Mouse (Mus musculus) stomach, postnatal 0 days (tissue): Measurements from ENCODE around the gene Morc3. TPM values are rescaled to one million over a fixed set of nuclear protein-coding genes. Genes with fewer than 3 reads are reported as not detected.

Source experiments
- ATAC-seq: fragments of 200-750 bp; cut with Nextera tagmentation; 2 replicates; pipeline ENCODE4 v1.8.0; 2017; ENCODE audit not compliant: low FRiP score, low TSS enrichment
- DNase-seq: peaks from one replicate; pipeline ENCODE4 v3.0.0-alpha.2; 2016; ENCODE audit warnings: low spot score
- H3K27ac ChIP-seq: fragments of 300-500 bp; sonication (generic); replicated peaks from 2 replicates; pipeline ENCODE4 v1.5.1; 2014; ENCODE audit warnings: mild to moderate bottlenecking, control low read depth
- H3K27me3 ChIP-seq: fragments of 300-500 bp; sonication (generic); 2 replicates; pipeline ENCODE4 v1.6.1; 2014; ENCODE audit warnings: low read length; ENCODE audit not compliant: control insufficient read depth, insufficient read depth
- H3K36me3 ChIP-seq: fragments of 300-500 bp; sonication (generic); 2 replicates; pipeline ENCODE4 v1.6.1; 2014; ENCODE audit warnings: low read length, mixed read lengths; ENCODE audit not compliant: control insufficient read depth, insufficient read depth
- H3K4me1 ChIP-seq: fragments of 300-500 bp; sonication (generic); replicated peaks from 2 replicates; pipeline ENCODE4 v1.6.1; 2014; ENCODE audit warnings: antibody characterized with exemption; ENCODE audit not compliant: control insufficient read depth, insufficient read depth
- H3K4me2 ChIP-seq: fragments of 300-500 bp; sonication (generic); replicated peaks from 2 replicates; pipeline ENCODE4 v1.6.1; 2014; ENCODE audit warnings: low read depth, mild to moderate bottlenecking, control low read depth, moderate library complexity
- H3K4me3 ChIP-seq: fragments of 300-500 bp; sonication (generic); 2 replicates; pipeline ENCODE4 v1.5.1; 2014; ENCODE audit warnings: low read depth, low read length, control low read depth
- H3K9ac ChIP-seq: fragments of 300-500 bp; sonication (generic); 2 replicates; pipeline ENCODE4 v1.6.1; 2014; ENCODE audit warnings: mild to moderate bottlenecking, low read length, control low read depth, mixed read lengths
- H3K9me3 ChIP-seq: fragments of 300-500 bp; sonication (generic); 2 replicates; pipeline ENCODE4 v1.6.1; 2016; ENCODE audit warnings: low read length; ENCODE audit not compliant: control insufficient read depth
- CTCF ChIP-seq: IDR thresholded peaks from 2 replicates; pipeline ENCODE4 v1.5.1; 2016; ENCODE audit warnings: antibody characterized with exemption, low read depth, mild to moderate bottlenecking, moderate library complexity
- EP300 ChIP-seq: optimal IDR thresholded peaks from 2 replicates; pipeline ENCODE3; 2016; ENCODE audit warnings: antibody characterized with exemption
- WGBS: fragments of 180-500 bp; shearing (Covaris S2); extraction: QIAGEN DNeasy Blood & Tissue Kit; methylation state at CpG from one replicate; pipeline ENCODE4 v1.1.7; 2014; 5-methylcytosine and 5-hydroxymethylcytosine counted together
- polyA plus RNA-seq: library from polyadenylated mRNA; unstranded; fragments of >200 nt; fragmentation: Nextera tagmentation; extraction: Ambion mirVana; gene quantifications from 2 replicates; pipeline ENCODE4 v1.2.1, GENCODE M21; 2015

The Morc3 gene
- polyA plus RNA-seq, 1 experiment from 2014 or later = 17.9 TPM

- H3K27me3 ChIP-seq = no peaks in the 10 kb centered on the region
- WGBS = 78% methylated on average over 3 of the region's 3 CpGs
- no peak overlapping the region for H3K4me3 ChIP-seq
- no peak for DNase-seq
- H3K4me1 ChIP-seq = no peaks in the 10 kb centered on the region
- H3K36me3 ChIP-seq = no peaks in the 10 kb centered on the region
- H3K9ac ChIP-seq = no peak overlapping the region
- no peaks in the 10 kb centered on the region for H3K9me3 ChIP-seq
- TF ChIP-seq EP300 (no peak), CTCF (no peak)
- ATAC-seq = no peak
- H3K27ac ChIP-seq = no peak overlapping the region
- no peak overlapping the region for H3K4me2 ChIP-seq
Observed at GRCm38 (mm10) chr16:93909936-93910335, 78.0 kb downstream of the Morc3 start.

GRCm38 (mm10) chr16:93910735-93911665, 79.1 kb downstream of the Morc3 start:
- Histone ChIP-seq H3K4me1 (no peaks in the 10 kb centered on the region), H3K9me3 (no peaks in the 10 kb centered on the region), H3K9ac (no peak overlapping the region), H3K27me3 (no peaks in the 10 kb centered on the region), H3K4me2 (no peak overlapping the region), H3K4me3 (no peak overlapping the region), H3K27ac (no peak overlapping the region), H3K36me3 (no peaks in the 10 kb centered on the region)
- TF ChIP-seq EP300 (no peak), CTCF (no peak)
- 49% methylated on average over 28 of the region's 28 CpGs for whole genome bisulfite sequencing
- peak; percentile 60 for DNase-seq
- ATAC-seq = peak; percentile 69

GRCm38 (mm10) chr16:93912158-93912557, 80.2 kb downstream of the Morc3 start:
- Histone ChIP-seq H3K4me3 (no peak overlapping the region), H3K9me3 (no peaks in the 10 kb centered on the region), H3K27ac (no peak overlapping the region), H3K4me2 (no peak overlapping the region), H3K27me3 (no peaks in the 10 kb centered on the region), H3K4me1 (no peaks in the 10 kb centered on the region), H3K36me3 (no peaks in the 10 kb centered on the region), H3K9ac (no peak overlapping the region)
- ATAC-seq (peak; percentile 41), DNase-seq (peak; percentile 46)
- 24% methylated on average over 5 of the region's 5 CpGs for WGBS
- no peak for TF ChIP-seq EP300
- no peak for TF ChIP-seq CTCF

- no peaks in the 10 kb centered on the region for H3K36me3 ChIP-seq
- H3K27me3 ChIP-seq = no peaks in the 10 kb centered on the region
- no peaks in the 10 kb centered on the region for H3K9me3 ChIP-seq
- DNase-seq (no peak), ATAC-seq (no peak)
- H3K4me3 ChIP-seq = no peak overlapping the region
- WGBS = 57% methylated on average over 3 of the region's 3 CpGs
- H3K9ac ChIP-seq = no peak overlapping the region
- H3K27ac ChIP-seq = no peak overlapping the region
- TF ChIP-seq CTCF (no peak), EP300 (no peak)
- no peaks in the 10 kb centered on the region for H3K4me1 ChIP-seq
- no peak overlapping the region for H3K4me2 ChIP-seq
Observed at GRCm38 (mm10) chr16:93912808-93913207, 80.9 kb downstream of the Morc3 start.

- TF ChIP-seq CTCF (no peak), EP300 (no peak)
- WGBS = 57% methylated on average over 10 of the region's 10 CpGs
- Histone ChIP-seq H3K4me1 (no peaks in the 10 kb centered on the region), H3K4me3 (no peak overlapping the region), H3K27ac (0 out of 2 replicates have a peak overlapping the region, but pooled peaks have one; percentile 50), H3K4me2 (no peak overlapping the region), H3K9me3 (no peaks in the 10 kb centered on the region), H3K36me3 (no peaks in the 10 kb centered on the region), H3K9ac (no peak overlapping the region), H3K27me3 (no peaks in the 10 kb centered on the region)
- ATAC-seq = peak; percentile 53
- DNase-seq = no peak
Observed at GRCm38 (mm10) chr16:93913881-93914576, 82.1 kb downstream of the Morc3 start.
